Comparison of ENCODE assay signal across 7 mouse cellular contexts in the genomic region with DNA sequence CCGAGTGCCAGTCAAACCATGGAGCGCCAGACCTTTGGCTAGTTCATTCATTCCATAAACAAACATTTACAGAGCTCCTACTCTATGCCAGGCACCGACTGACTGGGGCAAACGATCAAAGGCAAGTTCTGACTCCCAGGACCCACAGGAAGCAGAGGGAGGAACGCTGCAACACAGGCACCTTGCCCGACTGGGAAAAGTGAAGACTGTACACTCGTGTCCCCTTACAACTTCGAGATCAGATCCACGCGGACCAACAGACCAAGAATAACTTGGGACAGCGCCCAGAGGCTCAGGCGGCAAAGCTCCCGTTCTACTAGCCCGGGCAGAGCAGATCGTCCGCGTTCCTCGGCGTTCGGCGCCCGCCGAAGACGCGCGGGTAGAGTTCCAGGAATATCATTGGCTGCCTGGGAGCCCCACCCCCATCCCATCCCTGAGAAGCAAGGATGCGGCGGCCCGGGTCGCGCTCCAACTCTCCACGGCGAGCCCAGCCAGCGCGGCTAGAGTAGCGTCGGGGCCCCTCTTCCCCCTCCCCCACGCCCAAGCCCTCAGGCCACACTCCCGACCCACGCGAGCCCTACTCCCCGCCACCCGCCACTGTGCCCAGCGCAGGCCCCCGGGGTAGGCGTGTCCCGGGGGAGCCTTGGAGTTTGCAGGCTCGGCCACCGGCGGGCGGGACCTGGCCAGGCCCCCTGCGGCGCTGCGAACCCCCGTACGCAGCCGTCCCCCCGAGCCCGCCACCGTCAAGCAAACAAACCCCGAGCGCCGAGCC. TPM values are rescaled to one million over a fixed set of nuclear protein-coding genes. Genes with fewer than 3 reads are reported as not detected.
DNase-seq lines count a peak whose midpoint lies in the region; ATAC-seq lines count a peak whose summit lies in the region.

No protein-coding gene starts in this region.

- peak; percentile 27 for DNase-seq in T-cell, adult 2 months (ENCODE audit: low spot score)
- peak; percentile 45 for DNase-seq in cerebellum, adult 11-12 months
- DNase-seq in forebrain, embryonic 14.5 days (ENCODE audit: low spot score), result peak; percentile 87
- peak; percentile 68 to 69 for DNase-seq in heart, postnatal 14 days
- DNase-seq in kidney, postnatal 4 days, result peak; percentile 84 to 89
- peak; percentile 68 for DNase-seq in lung, postnatal 14 days
- DNase-seq in right cerebral cortex, adult 18-20 months, result peak; percentile 33

- peak overlapping the region; percentile 80 for H3K4me3 ChIP-seq in forebrain, embryonic 14.5 days (ENCODE audit: low read depth, low read length)

- no peaks in the 10 kb centered on the region for H3K27me3 ChIP-seq in forebrain, embryonic 14.5 days (replicated peaks; ENCODE audit: control insufficient read depth, insufficient read depth, low read length)

- peak; percentile 90 for ATAC-seq in forebrain, embryonic 14.5 days

- no peaks in the 10 kb centered on the region for H3K36me3 ChIP-seq in forebrain, embryonic 14.5 days (ENCODE audit: control insufficient read depth, insufficient read depth, low read length)

- under 1% methylated on average over 61 of the region's 63 CpGs for WGBS in forebrain, embryonic 14.5 days

- H3K4me2 ChIP-seq in forebrain, embryonic 14.5 days (ENCODE audit: low read length), result peak overlapping the region; percentile 98

- H3K9me3 ChIP-seq in forebrain, embryonic 14.5 days (replicated peaks; ENCODE audit: control insufficient read depth, low read length), result no peaks in the 10 kb centered on the region

- peak overlapping the region; percentile 72 for H3K9ac ChIP-seq in forebrain, embryonic 14.5 days (ENCODE audit: low read length)

- no peaks in the 10 kb centered on the region for H3K4me1 ChIP-seq in forebrain, embryonic 14.5 days (ENCODE audit: control insufficient read depth, insufficient read depth, low read length)

- intact Hi-C loops in heart, postnatal 14 days (cut with DNase I), result no loop called here

- H3K27ac ChIP-seq in forebrain, embryonic 14.5 days (ENCODE audit: low read depth, low read length), result peak overlapping the region; percentile 68; the same call in 1 of the 2 replicates

RNA-seq across cellular contexts. Expression of a gene that starts 0.9 kb away (rescaled TPM):
- 3.1 and 4.7 TPM in 2 replicates for polyA plus RNA-seq in forebrain, embryonic 14.5 days (2014; fragmentation: Nextera tagmentation; extraction: Ambion mirVana)
- 1 to 10 TPM; 5.9 to 9.1 TPM for total RNA-seq in heart, postnatal 14 days (2021)

RNA-seq across cellular contexts. Expression of a gene that starts 26.7 kb away (rescaled TPM):
- polyA plus RNA-seq in forebrain, embryonic 14.5 days (2014; fragmentation: Nextera tagmentation; extraction: Ambion mirVana), result 533 and 675 TPM in 2 replicates
- total RNA-seq in heart, postnatal 14 days (2021), result 100 to 1,000 TPM; 300 to 317 TPM

Comparison
In these comparisons a context has a peak if more than half of its experiments do, and no peak if none do; other contexts are left out.
1. Peak in every context shown above with its lines: DNase-seq, ATAC-seq, H3K4me3 ChIP-seq and H3K27ac ChIP-seq.
2. DNase-seq: peak in every context shown above with its lines; median percentile 87 in forebrain, embryonic 14.5 days; 86 in kidney, postnatal 4 days; 68 in heart, postnatal 14 days; 68 in lung, postnatal 14 days; 45 in cerebellum, adult 11-12 months; 33 in right cerebral cortex, adult 18-20 months; 27 in T-cell, adult 2 months.